Mouse (Mus musculus) spleen, adult 2 months (tissue): ENCODE data around the gene Brd3.

Experiments used
- CTCF ChIP-seq: fragments of 200-500 bp; IDR thresholded peaks from 2 replicates; pipeline ENCODE4 v1.5.1; 2011; ENCODE audit warnings: mild to moderate bottlenecking, inconsistent platforms; ENCODE audit not compliant: insufficient read depth, insufficient read length, insufficient replicate concordance; ENCODE audit errors: extremely low read depth
- POLR2A ChIP-seq: fragments of 200-500 bp; IDR thresholded peaks from 2 replicates; pipeline ENCODE4 v1.6.1; 2011; ENCODE audit warnings: low read depth, low read length, inconsistent platforms

- TF ChIP-seq CTCF: no peak
- TF ChIP-seq POLR2A: no peak
Measured at GRCm38 (mm10) chr2:27426406-27426854, 81.0 kb downstream of the Brd3 start.
